In genomic region chr17:31257149-31257548, GRCm38 (mm10) we compare ENCODE assay signal across 30 mouse cellular contexts. TPM values are rescaled to one million over a fixed set of nuclear protein-coding genes. Genes with fewer than 3 reads are reported as not detected.
A peak's percentile ranks its signal among the peaks of the same experiment; 100 is the strongest.
DNase-seq lines count a peak whose midpoint lies in the region; ATAC-seq and TF ChIP-seq lines count a peak whose summit lies in the region.
"Had no signal": no experiment of that assay in that cellular context is flagged by ENCODE, and none has a peak within 500 bp of the region (broad histone marks: within the 10 kb centered on the region; RNA-seq: fewer than 3 reads in every experiment).

No protein-coding gene starts in this region.

- TF ChIP-seq EP300 in MEL (IDR thresholded peaks at IDR 0.05; ENCODE audit: low read depth in 1 of 2, low read length in 2 of 2): no peak

- peak; percentile 27 for TF ChIP-seq RAD21 in MEL (IDR thresholded peaks at IDR 0.05; ENCODE audit: low read depth, low read length)

- H3K9ac ChIP-seq in midbrain, postnatal 0 days (replicated peaks; ENCODE audit: low read length, poor library complexity, severe bottlenecking): no peak overlapping the region
- H3K9ac ChIP-seq in midbrain, embryonic 11.5 days (ENCODE audit: low read length): no peak overlapping the region
- H3K9ac ChIP-seq in MEL (ENCODE audit: control insufficient read depth, low read depth, low read length, poor library complexity, severe bottlenecking): no peak overlapping the region
- H3K9ac ChIP-seq: forebrain, embryonic 13.5 days; heart, embryonic 12.5 days; heart, embryonic 15.5 days; hindbrain, embryonic 13.5 days had no signal

- no peaks in the 10 kb centered on the region for H3K79me2 ChIP-seq in MEL (ENCODE audit: control insufficient read depth, insufficient read depth, low read length, poor library complexity)

- 85% methylated on average over 1 of the region's 1 CpGs for WGBS in midbrain, postnatal 0 days
- 84% methylated on average over 1 of the region's 1 CpGs for WGBS in midbrain, embryonic 11.5 days

- no peaks in the 10 kb centered on the region for H3K36me3 ChIP-seq in midbrain, postnatal 0 days (ENCODE audit: insufficient read depth, low read length)
- H3K36me3 ChIP-seq in midbrain, embryonic 11.5 days (ENCODE audit: control insufficient read depth, insufficient read depth, low read length): no peaks in the 10 kb centered on the region
- H3K36me3 ChIP-seq in MEL (ENCODE audit: control insufficient read depth in 1 of 2, insufficient read depth in 2 of 2, low read length in 2 of 2): no peaks in the 10 kb centered on the region
- H3K36me3 ChIP-seq: forebrain, embryonic 10.5 days; heart, embryonic 12.5 days; heart, embryonic 15.5 days; hindbrain, embryonic 10.5 days; hindbrain, embryonic 13.5 days had no signal

- H3K4me2 ChIP-seq in midbrain, postnatal 0 days (ENCODE audit: low read depth, low read length, poor library complexity, severe bottlenecking): no peak overlapping the region
- no peak overlapping the region for H3K4me2 ChIP-seq in midbrain, embryonic 11.5 days
- H3K4me2 ChIP-seq: forebrain, embryonic 13.5 days; heart, embryonic 12.5 days; heart, embryonic 15.5 days; hindbrain, embryonic 13.5 days had no signal

- no peak overlapping the region for H3K4me3 ChIP-seq in layer of hippocampus, adult 2 months
- H3K4me3 ChIP-seq in midbrain, postnatal 0 days (ENCODE audit: low read depth, low read length): no peak overlapping the region
- no peak overlapping the region for H3K4me3 ChIP-seq in midbrain, embryonic 11.5 days (ENCODE audit: low read depth, low read length)
- no peak overlapping the region for H3K4me3 ChIP-seq in MEL (ENCODE audit: control insufficient read depth in 1 of 2, insufficient read depth in 1 of 2, low read depth in 2 of 2, low read length in 2 of 2)
- H3K4me3 ChIP-seq: forebrain, embryonic 10.5 days; forebrain, embryonic 13.5 days; heart, embryonic 12.5 days; heart, embryonic 15.5 days; hindbrain, embryonic 10.5 days; hindbrain, embryonic 13.5 days had no signal

- no peak for DNase-seq in layer of hippocampus, adult 2 months (ENCODE audit: low spot score in 2 of 2)
- DNase-seq in layer of hippocampus, adult 11-12 months (ENCODE audit: low spot score): no peak
- DNase-seq in midbrain, postnatal 0 days (ENCODE audit: low spot score): no peak
- no peak for DNase-seq in midbrain, embryonic 11.5 days (ENCODE audit: low spot score, missing footprints)
- DNase-seq in A20 (ENCODE audit: low read depth, low spot score) (peak; percentile 53), MEL (ENCODE audit: low read depth, low spot score) (peak; percentile 40)
- no peak for DNase-seq in ovary, adult 18-20 months (ENCODE audit: low spot score)
- no peak for DNase-seq in neural tube, embryonic 10.5 days (ENCODE audit: extremely low spot score, low spot score)
- DNase-seq: adrenal gland, postnatal 10 days; adrenal gland, postnatal 36 days; B cell, adult 2 months; cerebellum, adult 18-20 months; cerebellum, adult 9-10 months; cerebellum, postnatal 14 days; gastrocnemius, postnatal 25 days; heart, adult 18-20 months; heart, postnatal 10 days; heart, postnatal 36 days had no signal

- TF ChIP-seq POLR2A in MEL (IDR thresholded peaks at IDR 0.05; ENCODE audit: control insufficient read depth in 1 of 2, insufficient read depth in 1 of 2, low read depth in 1 of 2, low read length in 2 of 2, poor library complexity in 1 of 2): no peak

- no peak for ATAC-seq in midbrain, postnatal 0 days (ENCODE audit: low FRiP score)
- no peak for ATAC-seq in midbrain, embryonic 11.5 days (ENCODE audit: low FRiP score)
- ATAC-seq: activated CD4-positive, CD25-positive, alpha-beta regulatory T cell, adult 4 months; forebrain, embryonic 13.5 days; forebrain, embryonic 16.5 days; hindbrain, embryonic 16.5 days had no signal

- peak; percentile 44 for TF ChIP-seq CTCF in layer of hippocampus, adult 2 months (conservative IDR thresholded peaks at IDR 0.05)
- TF ChIP-seq CTCF in midbrain, postnatal 0 days (IDR thresholded peaks at IDR 0.05): peak; percentile 35
- peak in 2 of 3 experiments; percentile 12 to 35; a peak in 2 of 6 replicates for TF ChIP-seq CTCF in MEL (IDR thresholded peaks at IDR 0.05 in 2 of 3, conservative IDR thresholded peaks at IDR 0.05 in 1 of 3; ENCODE audit: control insufficient read depth in 1 of 3, insufficient read depth in 1 of 3, low read depth in 2 of 3, low read length in 3 of 3, poor library complexity in 1 of 3, severe bottlenecking in 1 of 3)

- peaks cover 3% of the 10 kb centered on the region; the same call in 1 of the 2 replicates for H3K4me1 ChIP-seq in midbrain, postnatal 0 days (ENCODE audit: insufficient read depth, low read length)
- no peaks in the 10 kb centered on the region for H3K4me1 ChIP-seq in midbrain, embryonic 11.5 days (ENCODE audit: control insufficient read depth, insufficient read depth, low read length)
- H3K4me1 ChIP-seq in MEL (ENCODE audit: control insufficient read depth in 1 of 2, insufficient read depth in 2 of 2, low read length in 2 of 2): no peaks in the 10 kb centered on the region
- H3K4me1 ChIP-seq: heart, embryonic 12.5 days; hindbrain, embryonic 13.5 days had no signal

- H3K9me3 ChIP-seq in midbrain, postnatal 0 days (ENCODE audit: low read length): no peaks in the 10 kb centered on the region
- no peaks in the 10 kb centered on the region for H3K9me3 ChIP-seq in midbrain, embryonic 11.5 days (ENCODE audit: control insufficient read depth, low read length)
- no peaks in the 10 kb centered on the region for H3K9me3 ChIP-seq in MEL (replicated peaks; ENCODE audit: insufficient read depth, low read length)
- H3K9me3 ChIP-seq: forebrain, embryonic 10.5 days; forebrain, embryonic 13.5 days; heart, embryonic 12.5 days; heart, embryonic 15.5 days; hindbrain, embryonic 13.5 days had no signal

- no peaks in the 10 kb centered on the region for H3K27me3 ChIP-seq in midbrain, postnatal 0 days (ENCODE audit: insufficient read depth, low read length)
- H3K27me3 ChIP-seq in midbrain, embryonic 11.5 days (ENCODE audit: control insufficient read depth, insufficient read depth, low read length): no peaks in the 10 kb centered on the region
- no peaks in the 10 kb centered on the region for H3K27me3 ChIP-seq in MEL (ENCODE audit: control insufficient read depth in 1 of 2, insufficient read depth in 2 of 2, low read length in 2 of 2)
- H3K27me3 ChIP-seq: forebrain, embryonic 13.5 days; heart, embryonic 15.5 days; hindbrain, embryonic 13.5 days had no signal

- H3K27ac ChIP-seq in layer of hippocampus, adult 2 months: no peak overlapping the region
- H3K27ac ChIP-seq in midbrain, postnatal 0 days (ENCODE audit: low read depth, low read length): no peak overlapping the region
- H3K27ac ChIP-seq in midbrain, embryonic 11.5 days (ENCODE audit: low read depth, low read length): no peak overlapping the region
- H3K27ac ChIP-seq in MEL (ENCODE audit: control insufficient read depth, low read depth, low read length): no peak overlapping the region
- H3K27ac ChIP-seq: forebrain, embryonic 10.5 days; forebrain, embryonic 13.5 days; heart, embryonic 15.5 days; hindbrain, embryonic 10.5 days; hindbrain, embryonic 13.5 days had no signal

TF ChIP-seq in MEL, 35 proteins besides CTCF, POLR2A, EP300 and RAD21:
- TF ChIP-seq SMC3 (IDR thresholded peaks at IDR 0.05; ENCODE audit: low read depth, low read length) (peak; percentile 56), USF1 (IDR thresholded peaks at IDR 0.05; ENCODE audit: low read depth, low read length) (no peak), E2F4 (IDR thresholded peaks at IDR 0.05; ENCODE audit: borderline replicate concordance, low read depth, low read length) (no peak), MYC (IDR thresholded peaks at IDR 0.05; ENCODE audit: low read depth, low read length) (peak; percentile 51; the same call in 1 of the 2 replicates), ZC3H11A (IDR thresholded peaks at IDR 0.05; ENCODE audit: low read depth, low read length) (no peak), JUND (IDR thresholded peaks at IDR 0.05; ENCODE audit: low read depth, low read length) (no peak)

RNA-seq across cellular contexts. Expression of gene Rsph1, which starts 20.0 kb away (rescaled TPM):
- 10 to 100 TPM; 11.4 to 15.8 TPM for total RNA-seq in layer of hippocampus, adult 2 months (2021)
- total RNA-seq in midbrain, postnatal 0 days (2014; rRNA removed): 2.8 and 3.5 TPM in 2 replicates
- polyA plus RNA-seq in midbrain, postnatal 0 days (2015; fragmentation: Nextera tagmentation; extraction: Ambion mirVana): 6.0 and 8.5 TPM in 2 replicates
- 0.63 and 1.7 TPM in 2 replicates for polyA plus RNA-seq in midbrain, embryonic 11.5 days (2014; fragmentation: Nextera tagmentation; extraction: Ambion mirVana)
- total RNA-seq in MEL (2012; rRNA removed): 1.3 and 2.0 TPM in 2 replicates
- polyA plus RNA-seq in MEL (2012; ENCODE audit: insufficient read depth in 1 of 2, insufficient read length in 2 of 2, low read depth in 1 of 2, low replicate concordance in 2 of 2, missing spikeins in 1 of 2): 1 to 10 TPM in 1 of 2 experiments, not detected in 1; 3.6 TPM

RNA-seq across cellular contexts. Expression of gene Slc37a1, which starts 29.4 kb away (rescaled TPM):
- total RNA-seq in layer of hippocampus, adult 2 months (2021): 10 to 100 TPM in 1 of 2 experiments, 1 to 10 TPM in 1; 8.4 to 11.5 TPM
- 11.0 and 12.7 TPM in 2 replicates for total RNA-seq in midbrain, postnatal 0 days (2014; rRNA removed)
- polyA plus RNA-seq in midbrain, postnatal 0 days (2015; fragmentation: Nextera tagmentation; extraction: Ambion mirVana): 6.9 and 7.6 TPM in 2 replicates
- polyA plus RNA-seq in midbrain, embryonic 11.5 days (2014; fragmentation: Nextera tagmentation; extraction: Ambion mirVana): 5.8 and 6.6 TPM in 2 replicates
- 10.3 and 15.0 TPM in 2 replicates for total RNA-seq in MEL (2012; rRNA removed)
- polyA plus RNA-seq in MEL (2012; ENCODE audit: insufficient read depth in 1 of 2, insufficient read length in 2 of 2, low read depth in 1 of 2, low replicate concordance in 2 of 2, missing spikeins in 1 of 2): 10 to 100 TPM in 1 of 2 experiments, not detected in 1; 14.2 TPM

RNA-seq across cellular contexts. Expression of gene Ubash3a, which starts 49.5 kb away (rescaled TPM):
- under 1 TPM; 0.66 to 0.95 TPM for total RNA-seq in layer of hippocampus, adult 2 months (2021)
- not detected in 2 replicates for total RNA-seq in midbrain, postnatal 0 days (2014; rRNA removed)
- 0.20 TPM in 1 of 2 replicates, not detected in the other for polyA plus RNA-seq in midbrain, postnatal 0 days (2015; fragmentation: Nextera tagmentation; extraction: Ambion mirVana)
- 0.59 TPM in 1 of 2 replicates, not detected in the other for polyA plus RNA-seq in midbrain, embryonic 11.5 days (2014; fragmentation: Nextera tagmentation; extraction: Ambion mirVana)
- 24.9 and 30.2 TPM in 2 replicates for total RNA-seq in MEL (2012; rRNA removed)
- 10 to 100 TPM; 27.6 to 57.4 TPM for polyA plus RNA-seq in MEL (2012; ENCODE audit: insufficient read depth in 1 of 2, insufficient read length in 2 of 2, low read depth in 1 of 2, low replicate concordance in 2 of 2, missing spikeins in 1 of 2)
- total RNA-seq: gastrocnemius, adult 18-20 months; heart, postnatal 36 days had no signal
- polyA plus RNA-seq: forebrain, embryonic 16.5 days; hindbrain, embryonic 16.5 days had no signal

RNA-seq across cellular contexts. Expression of gene Tmprss3, which starts 58.4 kb away (rescaled TPM):
- not detected for total RNA-seq in layer of hippocampus, adult 2 months (2021)
- total RNA-seq in midbrain, postnatal 0 days (2014; rRNA removed): 0.16 TPM in 1 of 2 replicates, not detected in the other
- 0.10 and 0.27 TPM in 2 replicates for polyA plus RNA-seq in midbrain, postnatal 0 days (2015; fragmentation: Nextera tagmentation; extraction: Ambion mirVana)
- 0.10 and 0.16 TPM in 2 replicates for polyA plus RNA-seq in midbrain, embryonic 11.5 days (2014; fragmentation: Nextera tagmentation; extraction: Ambion mirVana)
- total RNA-seq in MEL (2012; rRNA removed): 0.08 and 0.13 TPM in 2 replicates
- polyA plus RNA-seq in MEL (2012; ENCODE audit: insufficient read depth in 1 of 2, insufficient read length in 2 of 2, low read depth in 1 of 2, low replicate concordance in 2 of 2, missing spikeins in 1 of 2): under 1 TPM in 1 of 2 experiments, not detected in 1; 0.11 TPM
- total RNA-seq: adrenal gland, postnatal 36 days; gastrocnemius, adult 18-20 months; gastrocnemius, postnatal 25 days; heart, adult 18-20 months; heart, postnatal 10 days; heart, postnatal 36 days had no signal
- polyA plus RNA-seq: embryonic facial prominence, embryonic 11.5 days; forebrain, embryonic 10.5 days; forebrain, embryonic 13.5 days; forebrain, embryonic 16.5 days; gonadal fat pad, adult 2 months; heart, embryonic 12.5 days; heart, embryonic 15.5 days; hindbrain, embryonic 10.5 days; hindbrain, embryonic 16.5 days had no signal

Comparison
In these comparisons a context has a peak if more than half of its experiments do, and no peak if none do; other contexts are left out.
1. DNase-seq: peak in A20 (single experiment) and MEL (single experiment); none in layer of hippocampus, adult 2 months (0 of 2), layer of hippocampus, adult 11-12 months (single experiment), midbrain, postnatal 0 days (single experiment), midbrain, embryonic 11.5 days (single experiment), ovary, adult 18-20 months (single experiment) and neural tube, embryonic 10.5 days (single experiment).
2. RNA of gene Ubash3a, which starts 49.5 kb away (total RNA-seq): 24.9 to 30.2 TPM in MEL; 0.66 to 0.95 TPM in layer of hippocampus, adult 2 months and not detected in midbrain, postnatal 0 days; every median in the first group is over 10 times any median in the second.
3. Peak in every context shown above with its lines, with median percentiles within 50 percentile points of each other: CTCF ChIP-seq.